Mouse (Mus musculus) liver, adult 2 months (tissue): Measurements from ENCODE around the gene Mrpl52. TPM values are rescaled to one million over a fixed set of nuclear protein-coding genes. Genes with fewer than 3 reads are reported as not detected.
A peak's percentile ranks its signal among the peaks of the same experiment; 100 is the strongest.

Experiments used
- DNase-seq: peaks from one replicate; pipeline ENCODE4 v3.0.0-alpha.2; 2011; ENCODE audit warnings: low read depth, low spot score; ENCODE audit errors: extremely low read depth
- H3K27ac ChIP-seq: fragments of 200-500 bp; replicated peaks from 2 replicates; pipeline ENCODE4 v1.5.1; 2012; ENCODE audit warnings: low read depth, mild to moderate bottlenecking, control low read depth, inconsistent platforms, low read length; ENCODE audit not compliant: insufficient read depth
- H3K27me3 ChIP-seq: fragments of 200-500 bp; 2 replicates; pipeline ENCODE4 v1.6.1; 2012; ENCODE audit warnings: mild to moderate bottlenecking, moderate library complexity, low read length, inconsistent platforms; ENCODE audit not compliant: control insufficient read depth, insufficient read depth
- H3K36me3 ChIP-seq: fragments of 200-500 bp; 2 replicates; pipeline ENCODE4 v1.6.1; 2012; ENCODE audit warnings: low read length, inconsistent platforms; ENCODE audit not compliant: control insufficient read depth, insufficient read depth
- H3K4me1 ChIP-seq: fragments of 200-500 bp; 2 replicates; pipeline ENCODE4 v1.6.1; 2011; ENCODE audit warnings: low read length; ENCODE audit not compliant: control insufficient read depth, insufficient read depth
- H3K4me3 ChIP-seq: fragments of 200-500 bp; 2 replicates; pipeline ENCODE4 v1.5.1; 2011; ENCODE audit warnings: low read depth, mild to moderate bottlenecking, control low read depth, low read length, moderate library complexity; ENCODE audit not compliant: insufficient read depth
- H3K79me2 ChIP-seq: fragments of 200-500 bp; 2 replicates; pipeline ENCODE4 v1.6.1; 2012; ENCODE audit warnings: inconsistent platforms, mild to moderate bottlenecking, low read length, moderate library complexity; ENCODE audit not compliant: control insufficient read depth, insufficient read depth
- H3K9ac ChIP-seq: fragments of 200-500 bp; 2 replicates; pipeline ENCODE4 v1.6.1; 2012; ENCODE audit warnings: low read depth, mild to moderate bottlenecking, control low read depth, inconsistent platforms, low read length
- CTCF ChIP-seq: fragments of 200-500 bp; IDR thresholded peaks from 2 replicates; pipeline ENCODE4 v1.5.1; 2011; ENCODE audit warnings: low read depth, low read length, control low read depth
- POLR2A ChIP-seq: fragments of 200-500 bp; IDR thresholded peaks from 2 replicates; pipeline ENCODE4 v1.6.1; 2011; ENCODE audit warnings: low read length, control low read depth; ENCODE audit not compliant: insufficient read depth; ENCODE audit errors: extremely low read depth
- WGBS: fragments of 180-500 bp; shearing (Covaris S2); methylation state at CpG from one replicate; pipeline ENCODE4 v1.1.7; 2018; 5-methylcytosine and 5-hydroxymethylcytosine counted together
- polyA plus RNA-seq: library from polyadenylated mRNA; depleted of rRNA; stranded (reverse); fragments of >200 nt; gene quantifications from 2 replicates; pipeline ENCODE4 v1.2.3, GENCODE M21; 2012; rRNA removed
- total RNA-seq: library from RNA; depleted of rRNA; stranded (reverse); fragments of >200 nt; gene quantifications from 2 replicates; pipeline ENCODE4 v1.2.3, GENCODE M21; 2014; rRNA removed

The Mrpl52 gene
- total RNA-seq (77.8 and 85.8 TPM in 2 replicates), polyA plus RNA-seq (876 and 1,262 TPM in 2 replicates)

- peak within 1 kb of the TSS; percentile 95 for H3K4me3 ChIP-seq
- WGBS: under 1% methylated on average over 48 of the region's 48 CpGs
- H3K27me3 ChIP-seq: no peaks in the 10 kb centered on the region
- H3K36me3 ChIP-seq: no peaks in the 10 kb centered on the region; the same call in 1 of the 2 replicates
- TF ChIP-seq POLR2A (peak; percentile 51; the same call in 1 of the 2 replicates), CTCF (no peak)
- H3K27ac ChIP-seq: peak within 1 kb of the TSS; percentile 80
- H3K9ac ChIP-seq: peak within 1 kb of the TSS; percentile 91
- peaks cover 5% of the 10 kb centered on the region; the same call in 1 of the 2 replicates for H3K79me2 ChIP-seq
- peaks cover 18% of the 10 kb centered on the region for H3K4me1 ChIP-seq
- DNase-seq: peak; percentile 83
These were observed at the start of gene Mrpl52 for GRCm38 (mm10) chr14:54426689-54427398. TSS of gene Mrpl52 (plus strand) at chr14:54426909.

GRCm38 (mm10) chr14:54377166-54377565 is 49.5 kb upstream of the Mrpl52 start:
- no peaks in the 10 kb centered on the region for H3K36me3 ChIP-seq
- no peak overlapping the region for H3K27ac ChIP-seq
- H3K27me3 ChIP-seq: no peaks in the 10 kb centered on the region
- 0 out of 2 replicates have a peak, but pooled peaks cover 2% of the 10 kb centered on the region for H3K79me2 ChIP-seq
- WGBS: 68% methylated on average over 6 of the region's 6 CpGs
- TF ChIP-seq CTCF (no peak), POLR2A (no peak)
- no peak overlapping the region for H3K9ac ChIP-seq
- no peak for DNase-seq
- H3K4me1 ChIP-seq: peaks cover 6% of the 10 kb centered on the region
- H3K4me3 ChIP-seq: no peak overlapping the region

- no peak for DNase-seq
- H3K9ac ChIP-seq: no peak overlapping the region
- peaks cover 19% of the 10 kb centered on the region for H3K4me1 ChIP-seq
- no peaks in the 10 kb centered on the region for H3K36me3 ChIP-seq
- TF ChIP-seq CTCF (no peak), POLR2A (no peak)
- no peaks in the 10 kb centered on the region for H3K27me3 ChIP-seq
- H3K4me3 ChIP-seq: no peak overlapping the region
- H3K79me2 ChIP-seq: 0 out of 2 replicates have a peak, but pooled peaks cover under 1% of the 10 kb centered on the region
- H3K27ac ChIP-seq: no peak overlapping the region
- 82% methylated on average over 13 of the region's 13 CpGs for WGBS
These were observed 47.1 kb upstream of the Mrpl52 start for GRCm38 (mm10) chr14:54379571-54379970.

GRCm38 (mm10) chr14:54380616-54381015 is 46.1 kb upstream of the Mrpl52 start:
- Histone ChIP-seq H3K27me3 (no peaks in the 10 kb centered on the region), H3K9ac (no peak overlapping the region), H3K36me3 (no peaks in the 10 kb centered on the region), H3K27ac (no peak overlapping the region), H3K4me1 (peaks cover 19% of the 10 kb centered on the region), H3K79me2 (no peaks in the 10 kb centered on the region), H3K4me3 (no peak overlapping the region)
- TF ChIP-seq POLR2A (no peak), CTCF (no peak)
- 79% methylated on average over 4 of the region's 4 CpGs for WGBS
- DNase-seq: no peak

GRCm38 (mm10) chr14:54381816-54382215 is 44.9 kb upstream of the Mrpl52 start:
- Histone ChIP-seq H3K9ac (no peak overlapping the region), H3K4me3 (no peak overlapping the region), H3K27me3 (no peaks in the 10 kb centered on the region), H3K4me1 (peaks cover 19% of the 10 kb centered on the region), H3K36me3 (no peaks in the 10 kb centered on the region), H3K27ac (peak overlapping the region; percentile 83), H3K79me2 (no peaks in the 10 kb centered on the region)
- peak; percentile 86 for DNase-seq
- no peak for TF ChIP-seq CTCF
- no peak for TF ChIP-seq POLR2A
- 19% methylated on average over 10 of the region's 10 CpGs for WGBS

- WGBS: 71% methylated on average over 9 of the region's 9 CpGs
- TF ChIP-seq CTCF (no peak), POLR2A (no peak)
- H3K27ac ChIP-seq: peak overlapping the region; percentile 61
These were observed 44.1 kb upstream of the Mrpl52 start for GRCm38 (mm10) chr14:54382641-54383040.

More at GRCm38 (mm10) chr14:54382641-54383040, 44.1 kb upstream of the Mrpl52 start:
- Histone ChIP-seq H3K36me3 (no peaks in the 10 kb centered on the region), H3K4me1 (peaks cover 19% of the 10 kb centered on the region), H3K4me3 (no peak overlapping the region), H3K79me2 (no peaks in the 10 kb centered on the region), H3K27me3 (no peaks in the 10 kb centered on the region), H3K9ac (no peak overlapping the region)
- no peak for DNase-seq
